Mouse (Mus musculus): ENCODE data around the gene Gmppb.

The Gmppb gene

DNA sequence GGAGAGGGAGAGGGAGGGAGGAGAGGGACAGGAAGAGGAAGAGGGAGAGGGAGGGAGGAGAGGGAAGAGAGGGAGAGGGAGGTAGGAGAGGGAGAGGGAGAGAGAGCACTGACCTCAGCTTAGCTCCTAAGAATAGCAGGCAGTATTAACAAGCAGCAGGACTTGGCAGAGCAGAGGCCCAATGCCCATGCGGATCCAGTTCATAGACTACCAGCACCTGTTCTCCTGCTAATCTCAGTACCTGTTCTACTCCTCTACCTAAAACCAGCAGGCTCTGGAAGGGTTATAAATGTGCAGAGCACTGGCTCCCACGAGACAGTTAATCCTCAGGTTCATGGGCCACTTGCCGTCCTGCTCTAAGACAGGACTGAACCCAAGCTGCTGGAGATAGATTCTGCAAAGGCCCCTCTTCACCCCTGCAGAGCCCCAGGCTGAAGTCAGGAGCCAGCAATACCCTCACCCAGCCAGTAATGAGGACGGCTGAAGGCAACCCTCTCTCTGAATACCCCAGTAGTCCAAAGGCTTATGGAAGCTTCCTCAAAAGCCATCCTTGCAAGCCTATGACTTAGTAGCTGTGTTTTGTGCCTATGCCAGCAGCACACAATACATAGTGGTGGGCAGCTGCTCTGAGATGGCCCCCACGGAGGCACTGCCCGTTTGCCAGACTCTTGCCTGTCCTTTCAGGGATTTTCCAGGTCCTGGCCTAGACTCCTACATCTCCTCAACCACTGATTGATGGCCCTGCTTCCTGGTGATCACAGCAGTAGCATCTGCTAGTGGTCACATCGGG, 24.3 kb downstream of the Gmppb start:
- no peak for DNase-seq (ENCODE audit: low read depth, low spot score)

DNA sequence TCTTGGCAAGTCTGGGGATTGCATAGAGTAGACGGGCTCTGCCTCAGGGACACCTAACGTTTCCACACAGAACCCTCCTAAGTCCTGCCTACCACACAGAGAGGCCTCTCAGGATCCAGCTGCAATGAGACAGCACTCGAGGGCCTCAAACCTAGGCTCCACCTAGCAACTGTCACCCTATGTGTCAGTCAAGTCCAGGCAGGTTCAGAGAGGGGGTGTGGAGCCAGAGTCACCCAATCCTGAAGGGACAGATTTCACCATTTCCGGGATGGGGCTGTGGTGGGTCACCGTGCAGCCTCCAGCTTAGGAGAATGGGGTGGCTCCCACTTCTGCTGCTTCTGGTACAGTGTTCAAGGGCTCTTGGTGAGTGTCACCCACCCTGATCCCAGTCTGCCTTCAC, 31.1 kb downstream of the Gmppb start, which contains the start of gene Mst1:
Mst1 (plus strand) TSS at position 269 of the 400 bp plus-strand sequence.
- DNase-seq (ENCODE audit: low read depth, low spot score): peak; percentile 91

DNA sequence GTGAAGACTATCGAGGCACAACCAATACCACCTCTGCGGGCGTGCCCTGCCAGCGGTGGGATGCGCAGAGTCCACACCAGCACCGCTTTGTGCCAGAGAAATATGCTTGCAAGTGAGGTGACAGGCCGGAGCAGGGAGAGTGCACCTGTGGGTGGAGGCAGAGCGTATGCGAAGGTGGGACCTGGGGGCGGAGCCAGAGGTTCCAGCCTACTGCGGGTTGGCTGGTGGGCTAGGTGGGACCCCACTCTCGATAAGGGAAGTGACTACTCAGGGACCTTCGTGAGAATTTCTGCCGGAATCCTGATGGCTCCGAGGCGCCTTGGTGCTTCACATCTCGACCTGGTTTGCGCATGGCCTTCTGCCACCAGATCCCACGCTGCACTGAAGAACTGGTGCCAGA, 33.5 kb downstream of the Gmppb start:
- DNase-seq (ENCODE audit: low read depth, low spot score): no peak

DNA sequence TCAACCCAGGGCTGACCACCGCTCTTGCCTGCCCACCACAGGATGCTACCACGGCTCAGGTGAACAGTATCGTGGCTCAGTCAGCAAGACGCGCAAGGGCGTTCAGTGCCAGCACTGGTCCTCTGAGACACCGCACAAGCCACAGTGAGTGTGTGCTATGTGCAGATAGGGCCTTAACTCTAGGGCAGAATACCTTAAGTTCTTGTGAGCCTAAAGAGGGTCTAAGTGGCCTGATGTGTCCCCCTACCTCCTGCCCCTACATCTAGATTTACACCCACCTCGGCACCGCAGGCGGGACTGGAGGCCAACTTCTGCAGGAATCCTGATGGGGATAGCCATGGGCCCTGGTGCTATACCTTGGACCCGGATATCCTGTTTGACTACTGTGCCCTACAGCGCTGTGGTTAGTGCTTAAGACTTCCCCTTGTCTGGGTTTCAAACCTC, 34.0 kb downstream of the Gmppb start, which contains the start of gene Rnf123:
Rnf123 (minus strand) TSS at position 359 of the 444 bp plus-strand sequence.
- no peak for DNase-seq (ENCODE audit: low read depth, low spot score)

DNA sequence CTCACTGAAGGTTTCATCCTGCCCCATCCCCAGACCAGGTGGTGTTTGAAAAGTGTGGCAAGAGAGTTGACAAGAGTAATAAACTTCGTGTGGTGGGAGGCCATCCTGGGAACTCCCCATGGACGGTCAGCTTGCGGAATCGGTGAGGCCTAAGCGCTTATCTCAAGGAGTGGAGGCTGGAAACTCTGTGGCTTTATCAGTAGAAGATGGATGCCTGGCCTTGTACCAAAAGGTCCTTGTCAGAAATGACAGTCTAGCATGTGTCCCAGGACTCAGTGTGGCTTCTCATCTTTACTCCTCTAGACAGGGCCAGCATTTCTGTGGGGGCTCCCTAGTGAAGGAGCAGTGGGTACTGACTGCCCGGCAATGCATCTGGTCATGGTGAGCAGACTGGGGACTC, 34.5 kb downstream of the Gmppb start:
- DNase-seq (ENCODE audit: low read depth, low spot score): no peak

DNA sequence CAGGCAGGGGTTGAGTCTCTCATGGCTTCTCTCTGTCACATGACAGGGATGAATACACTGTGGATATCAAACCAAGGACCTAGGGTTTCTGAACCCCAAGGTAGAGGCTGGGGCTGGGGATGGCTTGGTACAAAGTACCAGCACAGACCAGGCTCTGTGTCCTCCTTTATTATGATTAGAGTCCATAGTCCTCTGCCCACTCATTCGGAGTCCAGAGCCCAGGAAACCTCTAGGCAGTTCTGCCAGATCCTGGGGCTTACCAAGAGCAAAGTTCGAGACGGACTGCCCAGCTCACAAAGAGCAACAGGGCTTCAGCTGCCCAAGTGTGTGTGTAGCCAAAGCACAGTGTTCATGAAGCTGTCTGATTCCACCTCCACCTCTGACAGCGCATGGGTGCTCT, 36.2 kb downstream of the Gmppb start:
- DNase-seq (ENCODE audit: low read depth, low spot score): no peak

DNA sequence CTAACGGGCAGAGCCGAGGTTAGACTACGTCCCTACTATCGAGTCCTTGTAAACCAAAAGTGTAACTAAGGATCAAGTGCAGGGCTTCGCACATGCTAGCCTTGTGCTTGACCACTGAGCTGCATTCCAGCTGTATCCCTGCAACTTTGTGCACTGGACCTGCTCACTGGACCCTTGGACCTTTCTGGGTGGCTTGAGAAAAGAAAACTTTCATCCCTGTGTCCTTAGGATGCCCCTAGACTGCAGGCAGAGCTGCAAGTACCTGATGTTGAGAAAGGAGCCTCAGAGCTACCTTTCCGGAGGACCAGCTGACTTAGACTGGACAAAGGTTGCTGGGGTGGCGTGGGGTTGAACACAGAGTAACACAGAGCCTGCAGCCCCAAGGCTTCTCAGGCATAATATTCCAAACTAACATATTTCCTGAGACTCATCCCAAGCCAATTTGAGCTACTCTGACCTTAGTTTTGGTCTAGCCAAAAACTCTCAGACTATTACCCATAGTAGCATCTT, 41.6 kb downstream of the Gmppb start:
- no peak for DNase-seq (ENCODE audit: low read depth, low spot score)

DNA sequence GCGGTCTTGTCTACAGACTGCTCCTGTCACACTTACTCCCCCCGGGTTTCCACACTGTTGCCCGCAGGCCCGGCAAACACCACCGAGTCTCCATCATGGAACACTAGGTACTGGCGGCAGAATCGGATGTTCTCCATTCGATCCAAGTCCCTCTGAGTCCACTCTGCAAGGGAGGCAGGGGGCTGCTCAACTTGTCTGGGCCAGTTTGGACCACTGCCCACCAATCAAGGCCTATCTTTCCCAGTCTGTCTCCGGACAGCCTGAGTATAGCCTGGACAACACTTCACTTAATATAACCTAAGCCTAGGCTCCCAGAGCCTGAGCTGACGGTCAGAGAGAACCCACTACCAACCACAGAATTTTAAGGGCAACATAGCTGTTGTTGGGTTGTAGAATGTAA, 44.5 kb downstream of the Gmppb start:
- no peak for DNase-seq (ENCODE audit: low read depth, low spot score)

DNA sequence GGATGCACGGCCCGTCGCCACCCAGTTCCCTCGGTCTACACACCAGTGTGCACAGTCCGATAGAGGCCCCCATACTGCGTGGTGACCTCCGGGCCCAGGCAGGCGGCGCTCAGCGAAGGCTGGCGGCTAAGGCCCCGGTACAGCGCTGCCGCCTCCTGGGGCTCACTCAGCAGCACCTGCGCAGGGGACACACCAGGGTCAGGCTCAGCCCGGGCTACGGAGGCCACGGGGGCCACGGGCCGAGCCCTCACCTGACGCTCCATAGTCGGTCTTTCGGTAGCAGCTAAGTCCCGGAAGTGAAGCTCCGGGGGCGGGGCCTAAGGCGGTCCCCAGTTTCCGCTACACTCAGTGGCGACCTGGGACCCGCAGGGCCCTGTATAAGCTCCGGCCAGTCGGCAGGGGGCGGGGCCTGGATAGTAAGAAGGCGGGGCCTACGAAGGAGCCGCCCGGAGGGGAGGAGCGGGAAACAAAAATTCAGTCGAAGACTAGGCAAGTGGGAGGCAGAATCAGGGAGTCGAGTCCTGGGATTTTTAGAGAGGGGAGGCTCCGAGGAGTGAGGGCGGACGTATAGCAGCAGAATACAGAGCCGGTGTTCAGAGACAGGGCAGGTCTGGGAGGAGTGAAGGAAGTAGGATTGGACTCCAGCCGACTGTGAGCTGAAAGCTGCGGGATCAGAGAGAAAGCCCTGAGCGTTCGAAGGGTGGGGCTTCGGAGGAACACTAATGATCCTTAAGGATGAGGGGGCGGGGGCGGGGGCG, 45.3 kb downstream of the Gmppb start, which contains the start of gene Apeh:
Apeh (minus strand) TSS at position 423 of the 758 bp plus-strand sequence.
- peak; percentile 97 for DNase-seq (ENCODE audit: low read depth, low spot score)

DNA sequence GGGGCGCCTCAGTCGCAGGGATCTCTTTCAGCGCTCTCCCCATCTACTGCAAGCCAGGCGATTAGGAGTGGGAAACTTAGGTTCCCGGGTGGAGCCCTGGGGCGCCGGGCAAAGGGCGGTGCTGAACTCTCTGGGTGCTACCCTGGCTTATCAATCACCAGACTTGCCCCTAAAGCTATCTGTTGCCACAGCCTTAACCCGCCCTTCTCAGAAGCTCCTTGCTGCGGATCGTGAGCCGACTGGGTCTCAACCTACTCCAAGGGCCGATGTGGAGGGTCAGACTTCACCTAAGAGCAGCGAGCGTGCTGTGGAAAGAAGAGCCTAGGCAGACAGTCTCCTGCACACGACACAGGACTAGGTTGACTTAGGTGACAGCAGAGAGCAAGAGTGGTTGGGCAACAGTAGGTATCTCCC, 46.0 kb downstream of the Gmppb start:
- peak; percentile 91 for DNase-seq (ENCODE audit: low read depth, low spot score)

DNA sequence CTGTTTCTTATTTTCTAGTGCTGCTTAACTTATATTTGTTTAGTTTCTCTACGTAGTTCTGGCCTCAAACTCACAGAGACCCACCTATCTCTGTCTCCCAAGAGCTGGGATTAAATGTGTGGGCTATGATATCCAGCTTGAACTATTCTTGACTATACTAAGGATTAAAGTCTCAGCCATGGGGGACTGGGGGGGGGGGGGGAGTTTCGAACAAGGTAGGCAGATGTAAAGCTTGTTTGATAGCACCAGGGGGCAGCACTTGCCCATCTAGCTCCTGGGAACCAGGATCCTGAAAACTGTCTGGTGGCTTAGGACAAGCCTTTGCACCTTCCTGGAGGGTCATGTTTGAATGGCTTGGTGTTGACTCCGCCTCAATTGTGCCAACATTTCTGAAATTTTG, 46.5 kb downstream of the Gmppb start:
- peak; percentile 76 for DNase-seq (ENCODE audit: low read depth, low spot score)

DNA sequence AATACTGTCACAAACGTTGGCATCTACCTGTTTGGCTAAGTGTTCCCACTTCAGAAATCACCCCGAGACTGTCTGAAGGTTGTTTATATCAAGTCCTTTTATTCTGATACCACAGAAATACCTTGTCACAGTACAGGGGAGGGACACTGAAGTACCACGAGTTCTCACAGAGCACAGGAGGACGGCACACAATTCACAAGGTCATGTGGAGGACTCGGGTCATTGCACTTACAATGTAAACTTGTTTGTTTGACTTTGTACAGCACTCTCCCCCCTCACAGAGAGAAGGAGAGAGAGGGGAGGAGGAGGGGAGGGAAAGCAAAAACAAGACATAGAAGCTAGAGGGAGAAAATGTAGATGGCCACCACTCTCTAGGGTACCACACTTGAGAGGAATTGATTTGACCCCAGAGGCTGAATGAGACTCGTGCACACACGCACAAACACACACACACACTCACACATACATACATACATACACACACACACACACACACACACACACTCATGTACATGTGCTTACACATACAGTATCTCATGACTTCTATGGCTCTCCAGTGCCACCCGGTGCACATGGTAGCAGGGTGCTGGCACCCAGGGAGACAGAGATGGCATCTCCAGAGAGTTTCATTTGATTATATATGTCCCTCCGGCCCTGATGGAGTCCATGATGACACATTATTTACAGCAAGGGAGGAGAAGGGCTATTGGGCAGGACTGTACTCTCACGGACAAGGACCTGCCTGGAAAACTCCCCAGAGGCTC, 47.1 kb downstream of the Gmppb start:
- no peak for DNase-seq (ENCODE audit: low read depth, low spot score)

DNA sequence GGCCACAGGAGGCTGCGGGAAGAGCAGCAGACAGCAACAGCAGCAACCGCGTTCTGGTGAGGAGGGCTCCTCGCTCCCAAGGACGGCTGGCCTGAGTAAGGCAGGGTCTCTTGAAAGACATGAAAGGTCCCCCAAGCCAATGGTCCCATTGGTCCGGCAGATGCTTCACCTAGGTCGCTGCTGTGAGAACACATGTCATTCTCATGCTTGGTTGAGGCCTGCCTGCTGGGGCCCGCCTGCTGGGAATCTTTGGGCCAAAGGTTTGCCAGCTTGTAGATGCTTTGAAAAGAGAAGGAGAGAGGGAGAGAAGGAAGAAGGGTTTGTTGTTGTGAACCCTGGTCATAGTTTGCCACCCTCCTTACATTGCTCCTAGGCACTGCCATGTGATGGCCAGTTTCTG, 50.6 kb downstream of the Gmppb start:
- no peak for DNase-seq (ENCODE audit: low read depth, low spot score)

Data from c-Kit-negative CD71-positive TER-119-positive erythroid progenitor cells, embryonic 14.5 days (primary cell).